Mouse (Mus musculus) liver, embryonic 16.5 days (tissue): ENCODE measurements around the gene Oscar. TPM values are rescaled to one million over a fixed set of nuclear protein-coding genes. Genes with fewer than 3 reads are reported as not detected.

Source experiments
- ATAC-seq: fragments of 200-750 bp; cut with Nextera tagmentation; 2 replicates; pipeline ENCODE4 v1.8.0; 2017; ENCODE audit warnings: low read depth, mild to moderate bottlenecking, moderate number of reproducible peaks, moderate library complexity
- H3K27ac ChIP-seq: fragments of 300-500 bp; sonication (generic); 2 replicates; pipeline ENCODE4 v1.5.1; 2014; ENCODE audit warnings: mild to moderate bottlenecking, low read length
- H3K27me3 ChIP-seq: fragments of 300-500 bp; sonication (generic); 2 replicates; pipeline ENCODE4 v1.6.1; 2014; ENCODE audit warnings: low read depth, low read length, mixed read lengths; ENCODE audit not compliant: control insufficient read depth, insufficient read depth
- H3K36me3 ChIP-seq: fragments of 300-500 bp; sonication (generic); 2 replicates; pipeline ENCODE4 v1.6.1; 2014; ENCODE audit warnings: mild to moderate bottlenecking; ENCODE audit not compliant: control insufficient read depth, insufficient read depth
- H3K4me1 ChIP-seq: fragments of 300-500 bp; sonication (generic); 2 replicates; pipeline ENCODE4 v1.6.1; 2014; ENCODE audit warnings: low read depth, low read length, mixed read lengths; ENCODE audit not compliant: control insufficient read depth
- H3K4me2 ChIP-seq: fragments of 300-500 bp; sonication (generic); 2 replicates; pipeline ENCODE4 v1.6.1; 2014; ENCODE audit warnings: low read depth, low read length, mixed read lengths
- H3K4me3 ChIP-seq: fragments of 300-500 bp; sonication (generic); 2 replicates; pipeline ENCODE4 v1.5.1; 2014; ENCODE audit warnings: low read depth, mild to moderate bottlenecking, low read length
- H3K9ac ChIP-seq: fragments of 300-500 bp; sonication (generic); 2 replicates; pipeline ENCODE4 v1.6.1; 2014; ENCODE audit warnings: low read depth, low read length
- H3K9me3 ChIP-seq: fragments of 300-500 bp; sonication (generic); replicated peaks from 2 replicates; pipeline ENCODE4 v1.6.1; 2016; ENCODE audit warnings: low read length; ENCODE audit not compliant: control insufficient read depth
- WGBS: fragments of 180-500 bp; shearing (Covaris S2); extraction: QIAGEN DNeasy Blood & Tissue Kit; methylation state at CpG from one replicate; pipeline ENCODE4 v1.1.7; 2014; ENCODE audit not compliant: insufficient replicate concordance; 5-methylcytosine and 5-hydroxymethylcytosine counted together
- polyA plus RNA-seq: library from polyadenylated mRNA; unstranded; fragments of >200 nt; fragmentation: Nextera tagmentation; extraction: Ambion mirVana; gene quantifications from 2 replicates; pipeline ENCODE4 v1.2.1, GENCODE M21; 2015

Oscar gene
- polyA plus RNA-seq, 1 experiment from 2014 or later: not detected

DNA sequence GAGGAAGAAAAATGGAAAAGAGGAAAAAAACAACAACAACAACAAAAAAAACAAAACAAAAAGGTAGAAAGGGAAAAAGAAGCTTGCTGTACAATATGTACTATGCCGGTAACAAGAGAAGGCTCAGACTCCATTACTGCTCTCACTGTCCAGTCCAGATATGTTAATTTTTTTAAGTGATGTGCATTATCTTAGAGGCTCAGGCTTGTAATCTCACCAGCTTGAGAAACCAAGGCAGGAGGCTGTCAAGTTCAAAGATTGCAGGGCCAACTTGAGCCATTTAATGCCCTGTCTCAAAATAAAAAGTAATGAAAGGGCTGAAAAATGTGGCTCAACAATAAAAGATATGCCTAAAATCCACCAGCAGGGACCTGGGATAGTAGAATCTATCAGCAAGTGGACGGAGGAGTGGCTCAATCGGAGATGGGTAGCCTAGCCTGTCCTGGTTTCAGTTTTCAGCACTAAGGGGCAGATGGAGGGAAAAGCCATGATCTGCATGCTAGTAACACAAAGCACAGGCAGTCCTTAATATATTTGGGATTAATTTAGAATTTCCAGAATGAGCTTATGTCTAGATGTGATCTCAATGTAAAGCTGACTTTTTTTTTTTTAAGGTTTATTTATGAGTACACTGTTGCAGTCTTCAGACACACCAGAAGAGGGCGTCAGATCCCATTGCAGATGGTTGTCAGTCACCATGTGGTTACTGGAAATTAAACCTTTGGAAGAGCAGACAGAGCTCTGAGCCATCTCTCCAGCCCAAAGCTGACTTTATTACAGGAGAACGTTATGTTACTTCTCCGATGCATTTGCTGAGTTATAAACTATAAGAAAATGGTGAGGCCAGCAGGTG lies 658 bp upstream of the Oscar start:
- Histone ChIP-seq H3K9me3 (no peaks in the 10 kb centered on the region), H3K4me2 (peak overlapping the region; percentile 76), H3K4me3 (peak overlapping the region; percentile 85), H3K4me1 (peaks cover 15% of the 10 kb centered on the region), H3K27me3 (no peaks in the 10 kb centered on the region), H3K9ac (peak overlapping the region; percentile 31; the same call in 1 of the 2 replicates), H3K36me3 (peaks cover 11% of the 10 kb centered on the region), H3K27ac (peak overlapping the region; percentile 74; the same call in 1 of the 2 replicates)
- peak; percentile 19 for ATAC-seq
- 24% methylated on average over 6 of the region's 6 CpGs for WGBS

- Histone ChIP-seq H3K27me3 (no peaks in the 10 kb centered on the region), H3K27ac (no peak overlapping the region), H3K4me3 (no peak overlapping the region), H3K36me3 (no peaks in the 10 kb centered on the region), H3K4me2 (no peak overlapping the region), H3K9ac (no peak overlapping the region), H3K4me1 (peaks cover 15% of the 10 kb centered on the region), H3K9me3 (no peaks in the 10 kb centered on the region)
- ATAC-seq: no peak
- 56% methylated on average over 3 of the region's 3 CpGs for WGBS
Measured at GRCm38 (mm10) chr7:3614021-3614420, 1.9 kb downstream of the Oscar start.

GRCm38 (mm10) chr7:3611006-3611405 lies 5.0 kb downstream of the Oscar start:
- ATAC-seq: peak; percentile 30
- H3K4me2 ChIP-seq: no peak overlapping the region
- H3K4me1 ChIP-seq: no peaks in the 10 kb centered on the region
- H3K27ac ChIP-seq: no peak overlapping the region
- WGBS: 66% methylated on average over 13 of the region's 13 CpGs
- H3K9me3 ChIP-seq: no peaks in the 10 kb centered on the region
- no peak overlapping the region for H3K9ac ChIP-seq
- no peaks in the 10 kb centered on the region for H3K36me3 ChIP-seq
- no peaks in the 10 kb centered on the region for H3K27me3 ChIP-seq
- H3K4me3 ChIP-seq: no peak overlapping the region

DNA sequence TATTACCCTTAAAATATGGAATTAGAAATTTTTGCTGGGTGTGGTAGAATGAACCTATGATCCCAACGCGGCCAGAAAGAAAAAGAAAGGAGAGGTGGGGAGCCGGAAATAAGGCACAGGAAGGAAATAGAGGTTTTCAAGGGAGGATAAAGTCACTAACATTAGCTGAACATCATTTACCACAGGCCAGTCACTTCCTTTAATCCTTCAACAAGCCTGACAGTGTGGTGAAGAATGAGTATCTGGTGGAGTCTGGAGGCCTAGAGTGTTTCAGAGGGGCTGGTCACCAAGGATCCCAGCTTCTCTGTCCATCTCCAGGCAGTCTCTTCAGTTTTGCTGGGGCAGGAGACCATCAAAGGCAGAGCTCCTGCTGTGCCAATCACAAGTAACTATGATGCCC lies 5.5 kb downstream of the Oscar start:
- Histone ChIP-seq H3K9me3 (no peaks in the 10 kb centered on the region), H3K4me1 (no peaks in the 10 kb centered on the region), H3K4me3 (no peak overlapping the region), H3K4me2 (no peak overlapping the region), H3K9ac (no peak overlapping the region), H3K36me3 (no peaks in the 10 kb centered on the region), H3K27ac (no peak overlapping the region), H3K27me3 (no peaks in the 10 kb centered on the region)
- no peak for ATAC-seq
- 21% methylated on average over 3 of the region's 3 CpGs for WGBS

DNA sequence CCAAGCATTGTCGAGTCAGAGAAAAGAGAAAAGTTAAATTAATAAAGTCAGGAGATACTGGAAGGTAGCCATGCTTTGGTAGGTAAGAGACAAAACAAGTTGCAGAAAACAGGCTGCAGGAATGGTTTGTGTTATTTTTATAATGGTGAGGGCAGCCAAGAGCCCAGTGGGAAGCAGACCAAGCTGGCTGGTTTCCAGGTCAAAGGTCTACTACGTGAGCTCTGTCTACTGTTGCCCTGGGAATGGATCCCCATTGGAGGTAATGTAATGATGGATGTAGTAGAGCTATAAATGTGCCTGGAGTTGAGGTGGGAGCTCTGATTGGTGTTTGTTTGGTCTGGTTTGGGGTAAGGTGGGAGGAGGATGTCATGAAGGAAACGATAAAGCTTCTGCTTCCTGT lies 6.9 kb downstream of the Oscar start:
- Histone ChIP-seq H3K9me3 (no peaks in the 10 kb centered on the region), H3K27me3 (no peaks in the 10 kb centered on the region), H3K4me1 (no peaks in the 10 kb centered on the region), H3K27ac (no peak overlapping the region), H3K9ac (no peak overlapping the region), H3K4me3 (no peak overlapping the region), H3K4me2 (no peak overlapping the region), H3K36me3 (no peaks in the 10 kb centered on the region)
- peak; percentile 79 for ATAC-seq
- WGBS: 39% methylated on average over 3 of the region's 3 CpGs

DNA sequence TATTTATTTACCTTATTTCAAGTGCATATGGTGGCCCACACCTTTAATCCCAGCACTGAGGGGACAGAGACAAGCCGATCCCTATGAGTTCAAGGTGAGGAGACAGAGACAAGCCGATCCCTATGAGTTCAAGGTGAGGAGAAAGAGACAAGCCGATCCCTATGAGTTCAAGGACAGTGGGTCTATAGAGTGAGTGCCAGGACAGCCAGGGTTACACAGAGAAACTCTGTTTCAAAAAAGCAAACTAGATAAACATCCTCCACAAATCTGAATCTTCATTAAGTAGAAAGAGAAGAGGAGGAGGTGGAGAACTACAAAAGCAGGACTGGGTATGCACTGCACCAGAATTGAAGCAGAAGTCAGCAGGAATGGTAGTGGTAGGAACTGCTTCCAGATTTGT lies 7.3 kb downstream of the Oscar start:
- 80% methylated on average over 3 of the region's 3 CpGs for WGBS

DNA sequence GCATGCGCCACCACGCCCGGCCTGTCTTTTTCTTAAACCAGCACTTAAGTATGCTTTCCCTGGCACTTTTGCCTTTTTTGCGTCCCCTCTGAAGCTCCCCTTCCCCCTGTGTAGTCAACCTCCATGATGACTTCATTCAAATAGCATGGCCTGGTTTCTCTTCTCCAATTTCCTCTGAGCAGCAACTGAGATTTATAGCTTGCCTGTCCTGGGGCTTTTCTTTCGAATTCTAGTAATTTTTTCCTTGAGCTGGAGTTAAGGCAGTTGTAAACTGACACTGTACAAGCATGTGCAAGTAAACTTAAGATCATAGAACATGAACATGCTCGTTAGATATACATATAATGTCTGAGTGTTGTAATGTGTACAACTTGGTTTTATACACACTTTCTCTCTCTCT lies 8.6 kb downstream of the Oscar start:
- no peak overlapping the region for H3K27ac ChIP-seq
- H3K4me3 ChIP-seq: no peak overlapping the region
- ATAC-seq: no peak
- 65% methylated on average over 6 of the region's 6 CpGs for WGBS
- no peaks in the 10 kb centered on the region for H3K4me1 ChIP-seq
- H3K27me3 ChIP-seq: no peaks in the 10 kb centered on the region
- no peak overlapping the region for H3K9ac ChIP-seq
- no peak overlapping the region for H3K4me2 ChIP-seq
- H3K9me3 ChIP-seq: no peaks in the 10 kb centered on the region
- H3K36me3 ChIP-seq: no peaks in the 10 kb centered on the region

More for the DNA sequence above, 7.3 kb downstream of the Oscar start:
- no peak for ATAC-seq
- Histone ChIP-seq H3K4me3 (no peak overlapping the region), H3K9me3 (no peaks in the 10 kb centered on the region), H3K36me3 (no peaks in the 10 kb centered on the region), H3K27ac (no peak overlapping the region), H3K4me2 (no peak overlapping the region), H3K4me1 (no peaks in the 10 kb centered on the region), H3K9ac (no peak overlapping the region), H3K27me3 (no peaks in the 10 kb centered on the region)

DNA sequence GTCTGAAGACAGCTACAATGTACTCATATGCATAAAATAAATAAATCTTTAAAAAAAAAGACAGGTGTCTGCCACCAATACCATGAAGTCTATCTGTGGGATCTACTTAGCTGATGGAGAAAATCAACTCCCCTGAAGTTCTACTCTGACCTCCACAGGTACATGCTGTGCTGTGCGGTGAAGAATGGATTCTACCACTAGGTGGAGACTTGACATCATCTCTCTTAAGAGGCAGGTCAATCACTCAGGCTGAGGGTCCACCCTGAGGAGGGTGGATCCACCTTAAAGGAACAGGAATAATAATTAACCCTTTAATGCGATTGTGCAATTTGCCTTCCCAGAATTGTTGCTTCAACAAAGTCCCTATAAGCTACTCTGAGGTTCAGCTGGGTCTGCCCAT lies 9.2 kb downstream of the Oscar start:
- 11% methylated on average over 2 of the region's 2 CpGs for WGBS
- no peaks in the 10 kb centered on the region for H3K27me3 ChIP-seq
- H3K9ac ChIP-seq: no peak overlapping the region
- ATAC-seq: peak; percentile 53
- H3K4me3 ChIP-seq: no peak overlapping the region
- H3K4me2 ChIP-seq: no peak overlapping the region
- H3K4me1 ChIP-seq: no peaks in the 10 kb centered on the region
- no peaks in the 10 kb centered on the region for H3K36me3 ChIP-seq
- H3K9me3 ChIP-seq: no peaks in the 10 kb centered on the region
- H3K27ac ChIP-seq: no peak overlapping the region

GRCm38 (mm10) chr7:3601119-3601518 lies 14.8 kb downstream of the Oscar start:
- no peak overlapping the region for H3K27ac ChIP-seq
- no peaks in the 10 kb centered on the region for H3K36me3 ChIP-seq
- no peak for ATAC-seq
- H3K9ac ChIP-seq: no peak overlapping the region
- no peaks in the 10 kb centered on the region for H3K4me1 ChIP-seq
- no peaks in the 10 kb centered on the region for H3K9me3 ChIP-seq
- 8% methylated on average over 4 of the region's 4 CpGs for WGBS
- no peak overlapping the region for H3K4me3 ChIP-seq
- H3K4me2 ChIP-seq: no peak overlapping the region
- no peaks in the 10 kb centered on the region for H3K27me3 ChIP-seq
